Mouse (Mus musculus) myocyte (in vitro differentiated cells): ENCODE measurements around the gene Arhgap33. TPM values are rescaled to one million over a fixed set of nuclear protein-coding genes. Genes with fewer than 3 reads are reported as not detected.

Experiments
- H3K27me3 ChIP-seq: one replicate; pipeline ENCODE4 v1.6.1; 2011; ENCODE audit not compliant: control insufficient read depth, insufficient read depth, insufficient read length
- H3K36me3 ChIP-seq: one replicate; pipeline ENCODE4 v1.6.1; 2011; ENCODE audit not compliant: control insufficient read depth, insufficient read depth
- H3K4me2 ChIP-seq: one replicate; pipeline ENCODE4 v1.6.1; 2011; ENCODE audit warnings: low read depth, control low read depth
- H3K4me3 ChIP-seq: one replicate; pipeline ENCODE4 v1.5.1; 2011; ENCODE audit warnings: mild to moderate bottlenecking, control low read depth, moderate library complexity
- H3K79me2 ChIP-seq: one replicate; pipeline ENCODE4 v1.6.1; 2011; ENCODE audit not compliant: control insufficient read depth, insufficient read depth
- H3ac ChIP-seq: one replicate; pipeline ENCODE4 v1.6.1; 2011; ENCODE audit not compliant: control insufficient read depth, insufficient read length
- CEBPB ChIP-seq: IDR thresholded peaks from 2 replicates; pipeline ENCODE4 v1.6.1; 2011; ENCODE audit warnings: mild to moderate bottlenecking, moderate library complexity; ENCODE audit not compliant: poor library complexity, insufficient read depth, severe bottlenecking
- E2F4 ChIP-seq: IDR thresholded peaks from one replicate; pipeline ENCODE4 v1.6.1; 2011; ENCODE audit warnings: mild to moderate bottlenecking, control low read depth, moderate library complexity; ENCODE audit not compliant: insufficient read depth
- MAX ChIP-seq: IDR thresholded peaks from one replicate; pipeline ENCODE4 v1.6.1; 2011; ENCODE audit warnings: low read depth, mild to moderate bottlenecking, control low read depth
- MYOD1 ChIP-seq, 3 experiments: IDR thresholded peaks; one replicate each; pipeline ENCODE4 v1.6.1; 2011; ENCODE audit warnings: control low read depth in 2 of 3, low read depth in 2 of 3, mild to moderate bottlenecking in 2 of 3, moderate library complexity in 1 of 3; ENCODE audit not compliant: insufficient read length in 2 of 3, control insufficient read depth in 1 of 3
- MYOG ChIP-seq, 3 experiments: IDR thresholded peaks; one replicate each; pipeline ENCODE4 v1.6.1; 2011; ENCODE audit warnings: control low read depth in 2 of 3, low read depth in 2 of 3, mild to moderate bottlenecking in 2 of 3; ENCODE audit not compliant: insufficient read length in 2 of 3, control insufficient read depth in 1 of 3, insufficient read depth in 1 of 3
- POLR2A ChIP-seq: IDR thresholded peaks from one replicate; pipeline ENCODE4 v1.6.1; 2011; ENCODE audit warnings: low read depth, mild to moderate bottlenecking, control low read depth, moderate library complexity; ENCODE audit not compliant: insufficient read length
- POLR2AphosphoS2 ChIP-seq: IDR thresholded peaks from one replicate; pipeline ENCODE4 v1.6.1; 2011; ENCODE audit warnings: low read depth, control low read depth; ENCODE audit not compliant: insufficient read length
- REST ChIP-seq: IDR thresholded peaks from one replicate; pipeline ENCODE4 v1.6.1; 2011; ENCODE audit warnings: mild to moderate bottlenecking, control low read depth, moderate library complexity; ENCODE audit not compliant: insufficient read depth, insufficient read length
- SRF ChIP-seq: IDR thresholded peaks from one replicate; pipeline ENCODE4 v1.6.1; 2011; ENCODE audit warnings: low read depth; ENCODE audit not compliant: control insufficient read depth, insufficient read length
- TCF12 ChIP-seq: IDR thresholded peaks from one replicate; pipeline ENCODE4 v1.6.1; 2011; ENCODE audit warnings: mild to moderate bottlenecking, control low read depth; ENCODE audit not compliant: poor library complexity, insufficient read depth, severe bottlenecking
- TCF3 ChIP-seq: IDR thresholded peaks from one replicate; pipeline ENCODE4 v1.6.1; 2011; ENCODE audit warnings: low read depth, control low read depth; ENCODE audit not compliant: insufficient read length
- USF1 ChIP-seq: IDR thresholded peaks from one replicate; pipeline ENCODE4 v1.6.1; 2011; ENCODE audit warnings: low read depth, mild to moderate bottlenecking, control low read depth, moderate library complexity
- polyA plus RNA-seq: library from polyadenylated mRNA; unstranded; fragments of >200 nt; fragmentation: generic; extraction: Trizol; gene quantifications from one replicate; pipeline ENCODE4 v1.2.1, GENCODE M21; 2012; ENCODE audit warnings: missing spikeins

Gene Arhgap33
- polyA plus RNA-seq, 1 experiment: 8.7 TPM

DNA sequence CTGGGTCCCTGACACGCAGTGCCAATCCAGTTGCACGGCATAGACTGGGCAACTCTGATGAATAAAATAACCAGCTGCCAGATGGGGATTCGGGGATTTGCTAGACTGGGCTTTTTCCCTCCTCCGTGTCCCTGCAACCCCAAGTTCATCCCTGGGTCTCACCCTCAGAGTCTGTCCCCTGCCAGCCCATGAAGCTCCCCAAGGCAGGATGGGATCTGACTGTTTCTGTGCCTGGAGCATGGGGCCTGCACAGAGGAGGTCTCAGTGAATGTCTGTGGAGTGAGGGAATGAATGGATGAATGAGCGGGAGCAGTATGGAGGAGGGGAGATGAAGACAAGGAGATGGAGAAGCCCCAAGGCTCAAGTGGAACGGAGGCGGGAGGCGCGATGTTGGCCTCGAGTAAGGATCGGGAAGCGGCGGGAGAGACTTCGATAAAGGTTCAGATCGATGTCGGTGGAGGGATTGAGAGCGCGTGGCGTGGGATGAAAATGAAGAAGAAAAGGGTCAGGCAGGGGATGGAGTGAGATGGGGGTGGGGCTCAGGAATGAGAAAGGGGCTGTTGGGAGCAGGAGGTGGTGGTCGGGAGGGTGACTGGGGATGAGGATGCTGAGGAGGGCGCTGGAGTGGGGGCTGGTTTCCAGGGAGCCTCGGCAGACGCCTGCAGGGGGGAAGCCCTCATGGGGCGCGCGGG, 773 bp downstream of the Arhgap33 start:
- H3K27me3 ChIP-seq: no peaks in the 10 kb centered on the region
- H3ac ChIP-seq: peak overlapping the region; percentile 58
- TF ChIP-seq TCF12 (no peak), POLR2AphosphoS2 (no peak)
- peaks cover 9% of the 10 kb centered on the region for H3K36me3 ChIP-seq
- H3K4me3 ChIP-seq: peak overlapping the region; percentile 38
- H3K4me2 ChIP-seq: peak overlapping the region; percentile 69
- H3K79me2 ChIP-seq: no peaks in the 10 kb centered on the region

DNA sequence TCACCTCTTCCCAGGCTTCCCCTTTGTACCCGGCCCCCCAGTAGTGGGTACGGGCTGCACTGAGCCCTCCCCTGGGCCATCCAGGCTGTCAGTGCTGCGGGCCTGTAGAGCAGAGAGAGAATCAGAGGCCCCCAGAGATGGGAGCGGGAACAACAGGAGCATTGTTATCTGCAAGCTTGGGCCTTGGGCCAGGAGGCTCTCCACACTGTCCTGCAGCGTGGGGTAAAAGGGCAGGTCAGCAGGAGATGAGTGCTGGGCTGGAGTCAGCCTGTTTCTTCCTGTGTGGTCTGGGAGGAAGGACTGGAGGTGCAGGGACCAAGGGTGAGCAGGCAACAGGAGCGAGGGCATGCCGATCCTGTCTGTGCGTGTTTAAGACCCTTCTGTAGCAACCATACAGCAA, 1.9 kb downstream of the Arhgap33 start:
- no peaks in the 10 kb centered on the region for H3K27me3 ChIP-seq
- no peaks in the 10 kb centered on the region for H3K79me2 ChIP-seq
- H3K4me2 ChIP-seq: no peak overlapping the region
- no peak overlapping the region for H3ac ChIP-seq
- peaks cover 12% of the 10 kb centered on the region for H3K36me3 ChIP-seq
- TF ChIP-seq MYOG (IDR thresholded peaks at IDR 0.05; ENCODE audit: control insufficient read depth in 1 of 3, insufficient read depth in 1 of 3, insufficient read length in 2 of 3, low read depth in 2 of 3) (no peak), POLR2AphosphoS2 (no peak), REST (no peak), MAX (no peak), USF1 (no peak), MYOD1 (IDR thresholded peaks at IDR 0.05; ENCODE audit: control insufficient read depth in 1 of 3, insufficient read length in 2 of 3, low read depth in 2 of 3) (no peak), TCF12 (no peak), SRF (no peak)
- no peak overlapping the region for H3K4me3 ChIP-seq

DNA sequence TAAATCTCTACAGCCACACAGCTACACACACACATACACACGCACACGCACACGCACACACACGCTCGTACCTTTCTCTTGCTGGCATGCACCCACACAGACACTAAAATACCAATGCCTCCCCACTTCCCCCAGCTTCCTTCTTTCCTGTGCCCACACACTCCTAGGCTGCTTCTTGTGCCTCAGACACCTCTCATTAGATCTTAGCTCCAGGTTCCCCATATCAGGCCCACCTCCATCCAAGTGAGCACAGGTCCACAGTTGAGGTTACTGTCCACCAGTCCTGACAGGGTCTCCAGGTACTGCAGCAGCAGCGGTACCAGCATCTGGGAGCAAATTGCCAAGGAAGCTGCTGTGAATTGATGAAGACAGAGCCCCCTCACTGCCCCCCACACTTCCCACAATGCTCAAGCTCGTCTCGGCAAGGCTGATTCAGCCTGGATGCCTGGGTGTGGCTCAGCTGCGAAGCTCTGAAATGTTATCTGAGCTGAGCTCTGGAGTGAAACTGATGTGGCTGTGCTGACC, 3.5 kb downstream of the Arhgap33 start:
- Histone ChIP-seq H3K4me3 (peak overlapping the region; percentile 36), H3K36me3 (peaks cover 12% of the 10 kb centered on the region), H3ac (no peak overlapping the region), H3K79me2 (no peaks in the 10 kb centered on the region), H3K27me3 (no peaks in the 10 kb centered on the region), H3K4me2 (peak overlapping the region; percentile 75)
- no peak for TF ChIP-seq MYOG (IDR thresholded peaks at IDR 0.05; ENCODE audit: control insufficient read depth in 1 of 3, insufficient read depth in 1 of 3, insufficient read length in 2 of 3, low read depth in 2 of 3)
- TF ChIP-seq POLR2A: peak; percentile 61
- TF ChIP-seq POLR2AphosphoS2: peak; percentile 71

DNA sequence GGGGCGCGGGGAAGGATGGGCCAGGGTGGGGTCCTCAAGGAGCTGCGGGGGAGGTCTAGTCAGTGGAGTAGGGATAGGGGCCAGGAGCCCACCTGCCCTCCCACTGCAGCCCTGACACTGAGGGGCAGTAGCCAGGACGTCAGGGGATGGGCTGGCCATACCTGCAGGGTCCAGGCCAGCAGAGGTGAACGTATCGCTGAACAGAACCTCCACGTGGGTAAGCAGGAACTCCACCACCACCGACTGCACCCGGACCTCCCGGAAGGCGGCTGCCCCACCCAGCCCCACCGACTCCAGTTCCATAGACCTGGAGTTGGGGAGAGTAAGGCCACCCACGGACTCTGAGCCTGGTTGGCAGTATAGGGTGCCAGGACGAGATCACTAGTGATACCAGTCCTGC, 7.9 kb downstream of the Arhgap33 start:
- Histone ChIP-seq H3K4me2 (no peak overlapping the region), H3K27me3 (no peaks in the 10 kb centered on the region), H3K36me3 (peaks cover 12% of the 10 kb centered on the region), H3ac (no peak overlapping the region), H3K79me2 (no peaks in the 10 kb centered on the region), H3K4me3 (no peak overlapping the region)
- no peak for TF ChIP-seq USF1
- TF ChIP-seq TCF12: no peak
- TF ChIP-seq CEBPB: no peak
- no peak for TF ChIP-seq SRF
- TF ChIP-seq REST: no peak
- no peak for TF ChIP-seq MYOD1 (IDR thresholded peaks at IDR 0.05; ENCODE audit: control insufficient read depth in 1 of 3, insufficient read length in 2 of 3, low read depth in 2 of 3)
- no peak for TF ChIP-seq E2F4
- no peak for TF ChIP-seq TCF3
- no peak for TF ChIP-seq MAX
- no peak for TF ChIP-seq POLR2AphosphoS2

DNA sequence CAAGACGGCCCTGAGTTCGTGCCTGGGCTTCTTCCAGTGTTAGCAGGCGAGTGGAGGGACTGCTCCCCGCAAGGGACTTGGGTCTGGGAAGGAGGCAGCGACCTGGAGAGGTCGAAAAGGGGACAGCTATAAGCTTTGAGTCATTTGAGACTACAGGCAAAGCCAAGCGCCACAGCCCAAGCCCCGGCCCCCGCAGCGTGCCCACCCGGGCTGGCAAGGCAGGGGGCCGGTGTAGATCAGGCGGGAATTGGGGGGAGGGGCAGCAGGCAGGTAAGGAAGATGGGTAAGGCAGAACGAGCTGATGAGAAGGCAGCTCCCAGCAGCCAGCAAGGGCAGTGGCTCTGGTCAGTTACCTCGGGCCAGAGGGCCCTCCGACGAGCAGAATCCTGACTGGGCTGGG, 8.5 kb downstream of the Arhgap33 start:
- Histone ChIP-seq H3K4me3 (no peak overlapping the region), H3K36me3 (peaks cover 12% of the 10 kb centered on the region)

More for the DNA sequence above, 8.5 kb downstream of the Arhgap33 start:
- Histone ChIP-seq H3K4me2 (no peak overlapping the region), H3ac (no peak overlapping the region), H3K79me2 (no peaks in the 10 kb centered on the region), H3K27me3 (no peaks in the 10 kb centered on the region)
- TF ChIP-seq REST (no peak), MAX (no peak), TCF12 (no peak), TCF3 (no peak), USF1 (no peak), MYOG (IDR thresholded peaks at IDR 0.05; ENCODE audit: control insufficient read depth in 1 of 3, insufficient read depth in 1 of 3, insufficient read length in 2 of 3, low read depth in 2 of 3) (no peak), CEBPB (no peak), POLR2A (no peak), MYOD1 (IDR thresholded peaks at IDR 0.05; ENCODE audit: control insufficient read depth in 1 of 3, insufficient read length in 2 of 3, low read depth in 2 of 3) (no peak), SRF (no peak), POLR2AphosphoS2 (no peak), E2F4 (no peak)
